Mouse (Mus musculus) adrenal gland (tissue): Measurements from ENCODE around the gene Olfr522.

Experiments used
- intact Hi-C: fragments of 180-260 bp; cut with DNase I; formaldehyde crosslinking; loops from one replicate; pipeline ENCODE4 v1.15.1; 2025

Gene Olfr522

GRCm38 (mm10) chr7:140116329-140117054 is 48.1 kb downstream of the Olfr522 start, which contains the start of gene Echs1:
Echs1 (minus strand) TSS chr7:140116476.
- intact Hi-C loops: loop anchor here (5.0 kb wide), 1 partner anchor 1256 kb away; no protein-coding TSS in a partner anchor

GRCm38 (mm10) chr7:140115583-140116328 is 48.8 kb downstream of the Olfr522 start, which contains the start of gene Paox:
Paox (plus strand) TSS chr7:140115799.
- intact Hi-C loops: loop anchor here (5.0 kb wide), 1 partner anchor 1257 kb away; no protein-coding TSS in a partner anchor

GRCm38 (mm10) chr7:140111943-140112342 is 52.6 kb downstream of the Olfr522 start:
- intact Hi-C loops: no loop called here
